Mouse (Mus musculus) stomach, postnatal 0 days (tissue): ENCODE data around the gene Plcb3.

Experiments
- CTCF ChIP-seq: IDR thresholded peaks from 2 replicates; pipeline ENCODE4 v1.5.1; 2016; ENCODE audit warnings: antibody characterized with exemption, low read depth, mild to moderate bottlenecking, moderate library complexity
- EP300 ChIP-seq: optimal IDR thresholded peaks from 2 replicates; pipeline ENCODE3; 2016; ENCODE audit warnings: antibody characterized with exemption

- TF ChIP-seq CTCF (no peak), EP300 (no peak)
These were observed 42.3 kb upstream of the Plcb3 start for GRCm38 (mm10) chr19:7018546-7018945.
